Mouse (Mus musculus): ENCODE results near the gene Fam118b. TPM values are rescaled to one million over a fixed set of nuclear protein-coding genes. Genes with fewer than 3 reads are reported as not detected.

Fam118b gene
- polyA plus RNA-seq, 1 experiment = 11.4 TPM

DNA sequence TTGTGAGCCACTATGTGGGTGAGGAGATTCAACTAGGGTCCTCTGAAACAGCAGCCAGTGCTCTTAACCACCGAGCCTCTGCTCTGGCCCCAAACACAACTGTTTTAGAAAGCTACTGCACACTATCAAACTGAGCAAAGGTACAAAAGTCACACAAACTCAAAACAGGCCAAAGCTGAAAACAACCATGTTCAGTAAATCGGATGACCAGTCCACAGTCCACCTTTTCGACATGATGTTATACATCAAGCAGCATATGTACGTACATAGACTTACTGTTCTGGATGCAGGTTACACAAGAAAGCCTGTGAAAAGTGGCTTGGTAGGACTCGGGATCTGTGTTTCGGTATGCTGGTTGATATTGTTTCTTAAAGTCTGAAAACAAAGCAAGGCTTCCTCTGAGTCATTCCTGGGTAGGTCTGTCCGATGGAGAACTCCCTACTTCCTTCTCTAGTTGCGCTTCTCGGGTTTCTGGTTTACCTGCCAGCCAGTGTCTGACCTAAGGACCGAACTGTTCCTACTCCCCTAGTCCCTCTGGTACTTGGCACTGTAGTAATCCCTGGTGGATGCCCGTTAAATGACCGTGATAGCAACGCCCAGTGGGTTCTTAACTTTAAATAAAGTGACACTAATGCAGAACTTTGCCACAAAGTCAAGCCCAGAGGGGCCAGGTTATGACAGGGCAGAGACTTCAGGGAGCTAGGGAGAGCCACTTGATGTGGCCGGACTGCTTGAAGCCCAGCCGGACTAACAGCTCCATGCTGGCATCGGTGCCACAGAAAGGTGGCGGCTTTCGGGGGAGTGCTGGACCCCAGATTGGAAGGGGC, 68.4 kb downstream of the Fam118b start:
- 18% methylated on average over 18 of the region's 18 CpGs for WGBS
- peak overlapping the region; percentile 82 for H3K27ac ChIP-seq (ENCODE audit: control insufficient read depth, insufficient read depth, low read depth, low read length, poor library complexity)
- TF ChIP-seq POLR2A (IDR thresholded peaks at IDR 0.05; ENCODE audit: borderline replicate concordance, control insufficient read depth, low read depth, low read length) = no peak
- TF ChIP-seq CTCF (IDR thresholded peaks at IDR 0.05; ENCODE audit: control insufficient read depth, insufficient read depth, low read length) = no peak
- H3K4me1 ChIP-seq (ENCODE audit: control insufficient read depth, insufficient read depth, low read length) = peaks cover 7% of the 10 kb centered on the region
- H3K4me3 ChIP-seq (replicated peaks; ENCODE audit: control insufficient read depth, low read depth, low read length) = peak overlapping the region; percentile 89

DNA sequence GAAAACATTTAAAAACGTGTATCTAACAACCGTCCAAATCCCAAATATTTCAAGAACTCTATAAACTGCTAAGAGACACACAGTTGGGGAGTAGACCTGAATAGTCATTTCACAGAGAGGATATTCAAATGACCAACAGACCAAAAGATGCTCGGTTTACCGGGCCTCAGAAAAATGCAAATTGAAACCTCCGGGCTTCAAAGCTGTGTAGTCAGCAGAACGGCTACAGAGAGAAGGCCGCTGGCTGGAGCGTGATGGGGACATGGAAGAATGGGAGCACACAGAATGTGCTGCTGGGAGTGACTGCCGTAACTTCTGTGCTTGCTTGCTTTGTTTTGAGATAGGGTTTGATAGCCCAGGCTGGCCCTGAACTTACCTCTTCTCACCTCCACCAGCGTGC, 69.3 kb downstream of the Fam118b start:
- Histone ChIP-seq H3K4me1 (ENCODE audit: control insufficient read depth, insufficient read depth, low read length) (peaks cover 7% of the 10 kb centered on the region), H3K4me3 (replicated peaks; ENCODE audit: control insufficient read depth, low read depth, low read length) (peak overlapping the region; percentile 89), H3K27ac (ENCODE audit: control insufficient read depth, insufficient read depth, low read depth, low read length, poor library complexity) (peak overlapping the region; percentile 33; the same call in 1 of the 2 replicates)
- no peak for TF ChIP-seq POLR2A (IDR thresholded peaks at IDR 0.05; ENCODE audit: borderline replicate concordance, control insufficient read depth, low read depth, low read length)
- no peak for TF ChIP-seq CTCF (IDR thresholded peaks at IDR 0.05; ENCODE audit: control insufficient read depth, insufficient read depth, low read length)
- WGBS = 80% methylated on average over 10 of the region's 10 CpGs

DNA sequence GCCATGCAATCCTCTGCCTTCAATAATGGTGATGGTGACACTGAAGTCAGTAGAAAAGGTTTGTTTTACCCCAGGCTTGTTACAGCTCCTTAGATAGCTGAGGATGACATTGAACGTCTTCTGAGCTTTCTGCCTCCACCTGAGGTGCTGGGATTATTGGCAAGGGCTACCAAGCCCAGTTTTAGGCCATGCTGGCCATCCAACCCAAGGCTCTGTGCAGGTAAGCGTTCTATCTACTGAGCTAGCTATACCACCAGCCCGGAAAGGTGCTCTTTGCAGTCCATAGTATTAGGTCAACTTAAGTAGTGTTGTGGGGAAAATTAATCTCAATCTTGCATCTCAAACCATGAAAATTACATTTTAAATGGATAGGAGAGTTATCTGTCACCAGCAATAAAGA, 70.0 kb downstream of the Fam118b start:
- TF ChIP-seq POLR2A (IDR thresholded peaks at IDR 0.05; ENCODE audit: borderline replicate concordance, control insufficient read depth, low read depth, low read length) = no peak
- 86% methylated on average over 3 of the region's 3 CpGs for WGBS
- Histone ChIP-seq H3K4me1 (ENCODE audit: control insufficient read depth, insufficient read depth, low read length) (peaks cover 7% of the 10 kb centered on the region), H3K4me3 (replicated peaks; ENCODE audit: control insufficient read depth, low read depth, low read length) (no peak overlapping the region), H3K27ac (ENCODE audit: control insufficient read depth, insufficient read depth, low read depth, low read length, poor library complexity) (no peak overlapping the region)

DNA sequence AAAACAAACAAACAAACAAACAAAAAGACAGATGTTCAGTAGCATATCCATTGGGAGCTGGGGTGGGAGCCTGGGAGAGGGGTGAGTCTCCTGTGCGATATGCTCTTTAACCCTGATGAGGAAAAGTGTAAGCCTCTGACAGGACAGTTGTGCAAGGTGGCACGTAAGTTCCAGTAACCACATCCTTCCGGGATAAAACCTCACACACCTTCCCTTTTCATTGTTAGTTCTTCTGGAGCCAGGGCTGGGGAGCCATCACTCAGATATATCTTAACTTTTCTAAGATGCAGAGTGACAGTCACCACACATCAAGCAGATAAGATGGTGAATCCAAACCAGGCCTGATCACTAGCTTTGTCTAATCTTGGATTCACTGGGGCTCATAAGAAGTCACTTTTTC, 73.6 kb downstream of the Fam118b start:
- Histone ChIP-seq H3K27ac (ENCODE audit: control insufficient read depth, insufficient read depth, low read depth, low read length, poor library complexity) (no peak overlapping the region), H3K4me1 (ENCODE audit: control insufficient read depth, insufficient read depth, low read length) (peaks cover 4% of the 10 kb centered on the region; the same call in 1 of the 2 replicates), H3K4me3 (replicated peaks; ENCODE audit: control insufficient read depth, low read depth, low read length) (no peak overlapping the region)
- TF ChIP-seq CTCF (IDR thresholded peaks at IDR 0.05; ENCODE audit: control insufficient read depth, insufficient read depth, low read length) (no peak), POLR2A (IDR thresholded peaks at IDR 0.05; ENCODE audit: borderline replicate concordance, control insufficient read depth, low read depth, low read length) (no peak)
- 42% methylated on average over 3 of the region's 3 CpGs for WGBS

DNA sequence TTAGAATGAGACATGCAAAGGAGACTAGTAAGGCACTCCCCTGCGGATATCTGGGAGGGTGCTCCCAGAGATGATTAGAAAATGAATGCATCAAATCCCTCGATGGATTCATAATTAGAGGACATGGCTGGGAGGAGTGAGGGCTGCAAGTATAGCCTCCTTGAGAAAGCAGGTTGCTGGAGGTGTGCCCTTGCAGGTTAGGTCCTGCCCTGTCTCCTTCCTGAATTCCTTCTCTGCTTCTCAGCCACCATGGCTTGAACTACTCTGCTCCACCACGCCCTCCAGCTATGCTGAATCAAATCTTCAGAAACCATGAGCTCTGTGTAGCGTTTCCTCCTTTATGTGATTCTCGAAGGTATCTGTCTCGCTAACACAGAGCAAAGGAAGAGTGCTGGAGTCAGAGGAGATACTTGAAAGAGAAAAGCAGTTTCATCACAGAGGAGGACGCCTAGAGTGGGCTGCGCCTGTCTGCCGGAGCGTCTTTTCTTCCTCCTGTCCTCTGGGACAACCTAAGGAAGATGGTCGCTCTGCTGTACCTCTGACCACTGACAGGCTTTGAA, 74.5 kb downstream of the Fam118b start:
- no peak overlapping the region for H3K4me3 ChIP-seq (replicated peaks; ENCODE audit: control insufficient read depth, low read depth, low read length)
- peaks cover 2% of the 10 kb centered on the region; the same call in 1 of the 2 replicates for H3K4me1 ChIP-seq (ENCODE audit: control insufficient read depth, insufficient read depth, low read length)
- 84% methylated on average over 11 of the region's 11 CpGs for WGBS
- H3K27ac ChIP-seq (ENCODE audit: control insufficient read depth, insufficient read depth, low read depth, low read length, poor library complexity) = no peak overlapping the region
- no peak for TF ChIP-seq CTCF (IDR thresholded peaks at IDR 0.05; ENCODE audit: control insufficient read depth, insufficient read depth, low read length)
- no peak for TF ChIP-seq POLR2A (IDR thresholded peaks at IDR 0.05; ENCODE audit: borderline replicate concordance, control insufficient read depth, low read depth, low read length)

DNA sequence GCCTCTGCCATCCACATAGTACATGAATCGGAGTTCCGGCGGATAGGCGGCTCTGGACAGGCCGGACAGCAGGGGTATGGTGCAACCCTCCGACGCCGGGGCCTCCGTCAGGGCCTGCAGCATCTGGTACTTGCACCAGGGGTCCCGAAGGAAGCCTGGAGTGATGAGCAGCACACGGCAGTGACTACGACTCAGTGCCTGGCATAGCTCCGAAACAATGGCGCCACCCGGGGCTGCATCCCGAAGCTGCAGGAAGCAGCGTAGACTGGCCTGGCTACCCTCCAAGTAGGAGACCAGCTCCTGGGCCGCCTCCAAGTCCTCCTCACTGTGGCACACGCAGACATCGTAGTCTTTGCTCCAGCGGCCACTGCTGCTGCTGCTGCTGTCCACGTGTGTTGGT, 78.9 kb downstream of the Fam118b start:
- TF ChIP-seq CTCF (IDR thresholded peaks at IDR 0.05; ENCODE audit: control insufficient read depth, insufficient read depth, low read length) (no peak), POLR2A (IDR thresholded peaks at IDR 0.05; ENCODE audit: borderline replicate concordance, control insufficient read depth, low read depth, low read length) (no peak; the same call in 1 of the 2 replicates)
- WGBS = 84% methylated on average over 22 of the region's 22 CpGs
- Histone ChIP-seq H3K4me3 (replicated peaks; ENCODE audit: control insufficient read depth, low read depth, low read length) (no peak overlapping the region), H3K4me1 (ENCODE audit: control insufficient read depth, insufficient read depth, low read length) (peaks cover 2% of the 10 kb centered on the region), H3K27ac (ENCODE audit: control insufficient read depth, insufficient read depth, low read depth, low read length, poor library complexity) (no peak overlapping the region)

DNA sequence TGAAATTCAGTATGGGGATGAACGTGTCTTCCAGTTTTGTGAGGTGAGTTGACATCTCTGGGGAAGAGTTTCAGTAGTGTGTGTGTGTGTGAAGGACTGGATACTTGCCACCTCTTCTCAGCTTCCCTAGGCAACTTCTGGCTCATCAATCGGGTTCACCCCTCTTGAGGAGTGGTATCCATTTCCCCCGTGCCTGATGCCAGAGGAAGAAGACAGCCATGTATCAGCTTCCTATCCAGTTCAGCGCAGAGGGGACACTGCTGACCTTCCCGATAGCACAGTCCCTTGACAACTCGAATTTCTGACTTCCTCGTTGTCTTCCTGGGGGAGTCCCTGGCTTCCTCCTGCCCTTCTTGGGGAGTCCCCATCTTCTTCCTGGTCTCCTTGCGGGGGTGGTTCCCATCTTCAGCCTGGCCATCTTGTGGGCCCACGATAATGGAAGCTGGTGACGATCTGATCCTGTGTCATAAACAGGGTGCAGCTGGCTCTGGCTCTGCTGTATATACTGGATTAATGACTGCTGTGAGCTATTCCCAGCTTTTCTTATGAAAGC, 80.2 kb downstream of the Fam118b start:
- Histone ChIP-seq H3K27ac (ENCODE audit: control insufficient read depth, insufficient read depth, low read depth, low read length, poor library complexity) (no peak overlapping the region), H3K4me3 (replicated peaks; ENCODE audit: control insufficient read depth, low read depth, low read length) (no peak overlapping the region), H3K4me1 (ENCODE audit: control insufficient read depth, insufficient read depth, low read length) (peaks cover 2% of the 10 kb centered on the region)
- 67% methylated on average over 10 of the region's 10 CpGs for WGBS
- TF ChIP-seq POLR2A (IDR thresholded peaks at IDR 0.05; ENCODE audit: borderline replicate concordance, control insufficient read depth, low read depth, low read length) = no peak
- no peak for TF ChIP-seq CTCF (IDR thresholded peaks at IDR 0.05; ENCODE audit: control insufficient read depth, insufficient read depth, low read length)

DNA sequence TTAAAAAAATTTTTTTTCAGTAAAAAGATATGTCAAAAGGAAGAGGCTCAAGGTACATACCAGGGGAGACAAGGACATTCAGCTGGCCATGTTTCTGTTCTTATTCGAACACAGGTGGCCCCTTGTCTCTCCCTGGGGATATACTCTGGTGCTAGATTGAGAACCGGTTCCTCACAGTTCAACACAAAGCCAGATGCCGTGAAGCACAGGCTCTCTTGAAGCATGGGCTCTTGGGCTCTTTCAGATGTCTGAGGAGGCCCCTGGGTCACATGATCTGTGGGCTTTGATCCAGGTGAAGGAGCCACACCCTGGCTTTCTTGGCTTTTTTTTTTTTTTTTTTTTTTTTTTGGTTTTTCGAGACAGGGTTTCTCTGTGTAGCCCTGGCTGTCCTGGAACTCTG, 81.2 kb downstream of the Fam118b start:
- no peak for TF ChIP-seq CTCF (IDR thresholded peaks at IDR 0.05; ENCODE audit: control insufficient read depth, insufficient read depth, low read length)
- no peak for TF ChIP-seq POLR2A (IDR thresholded peaks at IDR 0.05; ENCODE audit: borderline replicate concordance, control insufficient read depth, low read depth, low read length)
- H3K27ac ChIP-seq (ENCODE audit: control insufficient read depth, insufficient read depth, low read depth, low read length, poor library complexity) = no peak overlapping the region
- 60% methylated on average over 4 of the region's 4 CpGs for WGBS
- H3K4me3 ChIP-seq (replicated peaks; ENCODE audit: control insufficient read depth, low read depth, low read length) = no peak overlapping the region
- H3K4me1 ChIP-seq (ENCODE audit: control insufficient read depth, insufficient read depth, low read length) = peaks cover 2% of the 10 kb centered on the region
